Mouse (Mus musculus) yolk sac, embryonic 10.5 days (tissue): ENCODE data around the gene Coq7.

Source experiments
- DNase-seq: peaks from one replicate; pipeline ENCODE4 v3.0.0-alpha.2; 2017; ENCODE audit warnings: low spot score

Gene Coq7

GRCm38 (mm10) chr7:118494892-118495579 lies 38.1 kb downstream of the Coq7 start:
- no peak for DNase-seq

GRCm38 (mm10) chr7:118493892-118494291 lies 39.3 kb downstream of the Coq7 start:
- no peak for DNase-seq

DNA sequence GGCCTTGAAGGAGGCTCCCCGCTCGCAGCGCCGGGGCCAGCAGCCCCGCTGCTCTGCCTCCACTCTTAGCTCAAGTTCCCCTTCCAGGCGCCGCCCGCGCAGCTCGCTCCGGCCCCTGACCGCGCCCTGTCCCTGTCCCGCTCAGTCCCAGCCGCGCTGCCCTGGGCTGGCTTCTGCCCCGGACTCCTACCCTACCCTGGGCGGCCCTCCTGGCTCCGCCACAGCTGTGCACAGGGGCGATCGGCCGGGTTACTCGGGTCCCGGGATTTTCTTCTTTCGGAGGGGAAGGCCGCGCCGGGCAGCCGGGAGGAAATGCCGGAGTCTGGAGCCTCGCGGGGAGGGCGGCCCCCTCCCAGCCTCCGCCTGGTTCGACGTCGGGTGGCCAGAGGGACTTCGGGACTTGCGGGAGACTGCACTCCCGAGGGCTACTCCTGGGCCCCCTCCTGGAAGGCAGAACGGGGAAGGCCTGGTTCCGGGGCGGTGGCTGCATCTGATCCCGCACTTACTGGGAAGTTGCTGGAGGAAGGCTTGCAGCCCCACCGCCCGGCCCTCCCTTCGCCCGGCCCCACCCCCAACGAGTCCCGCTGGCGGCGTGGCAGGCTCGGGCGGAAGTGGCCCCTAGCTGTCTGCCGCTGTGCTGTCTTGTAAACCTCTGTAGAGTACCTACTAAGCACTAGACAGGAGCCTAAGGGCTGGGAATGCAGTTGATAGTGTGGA lies 41.6 kb downstream of the Coq7 start, which contains the start of gene Itpripl2:
Itpripl2 (minus strand) TSS at position 545 of the 717 bp plus-strand sequence.
- DNase-seq = peak; percentile 91

DNA sequence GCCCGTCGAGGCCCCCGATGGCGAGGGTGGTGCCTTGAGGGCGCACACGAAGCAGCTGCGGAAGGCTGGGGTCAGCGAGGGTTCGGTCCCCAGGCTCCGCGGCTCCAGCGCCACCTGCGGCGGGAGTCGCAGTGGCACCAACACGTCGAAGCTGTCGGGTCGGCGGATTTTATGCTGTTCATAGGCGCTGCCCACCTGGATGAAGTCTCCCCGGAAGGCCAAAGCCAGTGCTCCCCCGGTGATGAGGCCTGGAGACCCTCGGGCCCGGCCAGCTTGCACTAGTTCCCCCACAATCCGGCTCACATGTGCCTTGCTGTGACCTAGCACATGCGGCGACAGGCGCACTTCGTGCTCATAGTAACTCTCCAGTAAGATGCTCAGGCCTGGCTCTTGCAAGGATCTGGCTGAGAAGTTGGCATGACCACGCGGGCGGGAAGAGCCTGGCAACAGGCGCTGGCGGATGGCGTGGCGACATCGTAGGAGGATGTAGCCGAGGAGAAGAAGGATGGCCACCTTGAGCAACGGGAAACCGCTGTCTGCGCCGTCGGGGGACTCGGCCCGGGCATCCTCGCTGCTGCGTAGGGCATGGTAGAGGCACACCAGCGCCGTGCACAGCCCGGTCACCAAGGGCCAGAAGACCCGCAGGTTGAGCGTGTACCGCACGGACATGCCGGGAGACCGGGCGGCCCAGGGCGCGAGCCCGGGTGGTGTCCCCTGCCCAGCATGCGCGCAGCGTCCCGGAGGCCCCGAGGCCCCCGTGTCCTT lies 42.3 kb downstream of the Coq7 start:
- peak; percentile 23 for DNase-seq

DNA sequence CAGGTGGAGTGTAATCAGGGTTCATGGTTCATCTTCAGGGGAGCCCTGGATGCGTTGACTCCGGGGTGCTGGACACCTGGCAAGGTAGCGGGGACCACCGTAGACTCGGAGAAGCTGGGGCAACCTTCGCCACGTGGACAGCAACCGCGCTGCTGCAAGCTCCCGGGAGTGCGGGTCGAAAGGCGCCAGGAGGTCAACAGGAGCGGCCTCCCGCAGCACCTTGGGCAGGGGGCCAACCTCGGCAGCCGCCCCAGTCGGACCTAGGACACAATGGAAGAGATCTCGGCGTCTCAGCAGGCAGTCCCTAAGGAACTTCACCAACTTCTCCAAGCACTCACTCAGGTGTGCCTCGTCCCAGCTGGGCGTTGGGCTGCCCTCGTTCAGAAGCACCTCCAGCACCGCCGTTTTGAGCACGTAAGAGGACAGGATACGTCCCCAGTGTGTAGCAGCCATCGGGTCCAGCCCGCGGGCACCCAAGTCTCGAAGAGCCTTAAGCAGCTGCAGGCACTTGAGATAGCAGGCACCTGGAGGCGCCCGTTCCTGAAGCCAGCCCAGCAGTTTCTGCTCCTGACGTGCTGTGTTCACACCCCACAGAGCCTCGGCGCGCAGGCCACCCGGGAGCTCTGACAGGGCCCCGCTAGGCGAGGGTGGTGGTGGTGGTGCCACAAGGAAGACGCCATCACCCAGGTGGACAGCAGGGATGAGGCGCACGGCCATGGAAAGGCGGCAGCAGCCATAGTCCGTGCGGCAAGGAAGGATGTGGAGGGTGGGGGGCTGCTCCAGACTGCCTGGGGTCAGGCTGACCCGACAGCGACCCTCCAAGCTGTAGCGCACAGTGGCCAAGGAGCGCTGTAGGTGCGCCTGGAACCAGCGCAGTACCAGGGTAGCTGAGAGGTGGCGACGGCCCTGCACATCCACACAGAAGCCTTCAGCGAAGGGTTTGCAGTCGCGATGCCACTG lies 43.2 kb downstream of the Coq7 start:
- DNase-seq = no peak

DNA sequence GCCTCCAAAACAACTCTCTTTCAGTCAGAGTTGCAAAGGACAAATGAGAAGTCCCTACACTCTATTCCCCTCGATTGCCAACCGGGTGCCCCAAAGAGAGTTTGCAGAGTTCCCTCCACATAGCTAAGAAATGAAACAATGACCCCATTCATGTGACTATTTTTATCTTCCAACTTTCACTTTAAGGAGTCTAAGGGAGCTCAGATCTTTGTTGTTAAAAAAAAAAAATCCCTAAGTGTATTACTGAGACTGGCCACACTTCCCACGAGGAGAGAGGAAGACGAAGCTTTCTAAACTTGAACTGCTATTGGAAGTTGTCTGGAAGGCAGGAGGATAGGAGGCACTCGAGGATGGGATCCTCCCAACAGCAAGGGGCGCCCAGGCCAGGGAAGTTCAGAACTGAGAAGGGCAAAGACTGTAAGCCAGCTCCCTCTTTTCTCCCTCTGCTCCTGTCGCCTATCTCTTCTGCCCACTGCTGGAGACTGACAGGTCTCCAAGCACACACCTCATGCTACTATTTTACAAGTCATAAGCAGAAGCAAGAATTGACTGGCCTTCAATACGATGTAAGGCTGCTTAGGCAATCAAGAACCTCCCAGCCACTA lies 45.0 kb downstream of the Coq7 start:
- DNase-seq = no peak

DNA sequence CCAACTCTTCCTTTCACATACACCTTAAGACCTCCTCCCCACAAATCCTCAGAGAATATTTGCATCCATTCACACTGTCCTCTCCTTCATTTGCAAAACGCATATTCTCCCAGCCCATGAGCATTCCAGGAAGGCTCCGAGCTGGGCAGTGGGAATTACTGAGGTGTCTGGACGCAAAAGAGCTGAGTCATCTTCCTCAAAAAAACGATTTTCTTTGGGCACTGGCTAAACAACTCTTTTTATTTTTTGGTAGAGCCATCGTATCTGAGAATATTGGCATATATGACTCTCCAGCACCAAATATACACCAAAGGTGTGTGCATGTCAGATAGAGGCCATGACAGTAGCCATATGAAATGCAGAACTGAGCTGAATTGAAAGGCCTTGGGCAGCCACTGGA lies 46.2 kb downstream of the Coq7 start:
- DNase-seq = no peak

- DNase-seq = no peak
Observed at GRCm38 (mm10) chr7:118483996-118484395, 49.2 kb downstream of the Coq7 start.

- no peak for DNase-seq
Observed at GRCm38 (mm10) chr7:118482001-118482400, 51.2 kb downstream of the Coq7 start.

GRCm38 (mm10) chr7:118481047-118481810 lies 51.9 kb downstream of the Coq7 start:
- no peak for DNase-seq

GRCm38 (mm10) chr7:118480160-118480709 lies 52.9 kb downstream of the Coq7 start:
- no peak for DNase-seq

- no peak for DNase-seq
Observed at GRCm38 (mm10) chr7:118478835-118479312, 54.3 kb downstream of the Coq7 start.

DNA sequence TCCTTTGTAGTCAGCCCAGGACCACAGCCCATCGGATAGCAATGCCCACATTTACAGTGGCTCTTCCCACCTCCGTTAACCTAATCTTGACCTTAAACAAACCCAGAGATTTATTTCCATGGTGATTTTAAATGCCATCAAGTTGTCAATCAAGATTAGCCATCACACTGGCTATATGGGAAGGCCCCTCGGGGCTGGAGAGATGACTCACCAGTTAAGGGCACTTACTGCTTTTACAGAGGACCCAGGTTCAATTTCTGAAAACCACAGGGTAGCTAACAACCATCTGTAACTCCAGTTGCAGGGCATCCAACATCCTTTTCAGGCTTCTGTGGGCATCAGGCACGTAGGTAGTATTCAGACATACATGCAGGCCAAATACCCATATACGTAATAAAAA lies 56.7 kb downstream of the Coq7 start:
- DNase-seq = no peak

DNA sequence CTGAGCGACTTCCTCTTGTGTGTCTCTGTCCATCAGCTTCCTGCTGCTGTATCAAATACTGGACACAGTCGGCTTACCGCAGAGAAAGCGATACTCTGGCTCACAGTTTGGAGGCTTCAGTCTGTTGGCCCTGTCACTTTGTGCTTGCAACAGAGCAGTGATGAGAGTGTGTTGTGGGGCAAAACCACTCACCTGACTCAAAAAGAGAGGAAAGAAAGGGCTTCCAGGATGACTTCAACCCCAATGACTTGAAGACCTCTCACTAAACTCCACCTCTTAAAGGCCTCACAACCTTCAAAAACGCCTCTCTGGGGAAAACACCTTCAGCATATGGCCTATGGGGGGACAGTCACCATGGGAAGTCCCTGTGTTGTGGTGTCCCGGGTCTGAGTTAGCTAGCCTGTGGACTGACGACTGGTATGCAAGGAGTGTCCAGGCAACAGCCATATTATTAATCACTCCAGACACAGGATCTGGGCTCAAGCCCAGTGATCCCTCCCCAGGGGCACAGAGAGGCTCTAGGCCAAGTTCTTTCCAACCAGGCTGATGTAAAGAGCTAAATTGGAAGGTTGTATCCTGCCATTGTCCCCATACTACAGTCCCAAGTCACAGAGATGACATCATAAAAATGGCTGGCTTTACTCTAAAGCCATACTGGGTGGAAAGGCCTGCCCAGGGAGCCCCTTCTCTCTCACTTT lies 58.0 kb downstream of the Coq7 start:
- no peak for DNase-seq

- DNase-seq = no peak
Observed at GRCm38 (mm10) chr7:118472886-118473285, 60.3 kb downstream of the Coq7 start.

- no peak for DNase-seq
Observed at GRCm38 (mm10) chr7:118468060-118468459, 65.1 kb downstream of the Coq7 start.

DNA sequence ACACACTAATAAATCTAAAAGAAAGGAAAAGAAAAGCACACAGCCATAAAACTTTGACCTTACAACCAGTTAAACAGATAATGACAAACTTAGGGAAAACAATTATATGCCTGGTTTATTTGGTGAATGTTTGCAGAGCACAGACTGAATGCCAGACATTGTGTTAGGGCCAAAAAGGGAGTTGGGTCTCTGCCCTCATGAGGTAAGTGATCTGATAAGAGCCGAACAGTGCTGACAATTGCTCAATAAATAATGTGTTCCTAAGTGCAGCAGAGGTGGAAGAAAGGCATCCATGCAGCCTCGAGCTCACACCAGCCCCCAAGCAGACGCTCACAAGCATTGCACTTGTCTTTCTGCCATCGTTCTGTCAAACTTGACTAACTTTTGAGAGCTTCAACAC lies 68.7 kb downstream of the Coq7 start:
- DNase-seq = no peak

DNA sequence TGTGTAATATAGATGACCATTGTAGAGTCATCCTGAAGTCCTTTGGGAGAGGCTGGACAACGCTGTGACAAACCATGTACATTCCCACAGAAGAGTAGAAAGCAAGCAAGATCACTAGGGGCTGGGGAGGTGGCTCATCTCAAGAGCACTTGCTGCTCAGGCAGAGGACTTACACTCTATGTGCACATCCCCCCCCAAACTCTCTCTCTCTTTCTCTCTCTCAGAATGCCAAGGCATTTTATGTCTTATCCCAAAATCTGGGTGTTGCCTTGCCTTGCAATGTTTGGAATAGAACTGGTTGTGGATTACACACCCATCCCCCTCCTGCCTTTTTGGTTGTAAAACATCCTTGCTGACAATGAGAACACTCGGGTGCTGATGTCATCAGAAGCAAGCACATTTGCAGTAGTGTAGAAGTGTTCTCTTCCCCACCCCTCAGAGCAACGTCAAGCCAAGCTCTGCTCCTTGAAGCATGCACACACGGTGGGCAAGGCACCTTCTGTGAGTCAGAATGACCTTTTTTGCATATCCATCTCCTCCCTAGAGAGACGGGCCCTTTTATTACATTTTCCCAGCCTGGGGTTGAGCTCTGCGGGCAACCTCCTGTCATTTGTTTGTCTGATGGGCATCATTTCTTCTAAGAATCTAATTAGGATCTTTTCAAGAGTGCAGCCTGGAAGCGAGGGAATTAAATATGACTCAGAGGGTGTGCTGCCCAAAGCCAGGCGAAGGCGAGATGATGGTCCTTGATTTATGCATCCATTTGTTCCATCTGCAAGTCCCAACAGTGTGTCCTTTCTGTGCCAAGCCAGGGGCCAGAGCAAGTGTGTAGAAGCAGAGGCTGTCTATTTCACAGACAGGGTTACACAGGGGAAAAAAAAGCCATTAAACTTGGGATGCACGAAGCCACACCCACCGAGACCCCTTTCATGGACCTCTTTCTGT lies 70.1 kb downstream of the Coq7 start:
- DNase-seq = no peak
